Mouse (Mus musculus) liver, postnatal 0 days (tissue): ENCODE measurements around the gene Wnk2. TPM values are rescaled to one million over a fixed set of nuclear protein-coding genes. Genes with fewer than 3 reads are reported as not detected.

Source experiments
- ATAC-seq: fragments of 200-750 bp; cut with Nextera tagmentation; 2 replicates; pipeline ENCODE4 v1.8.0; 2017; ENCODE audit warnings: mild to moderate bottlenecking, moderate library complexity
- DNase-seq: peaks from one replicate; pipeline ENCODE4 v3.0.0-alpha.2; 2016
- H3K27ac ChIP-seq: fragments of 300-500 bp; sonication (generic); 2 replicates; pipeline ENCODE4 v1.5.1; 2014; ENCODE audit warnings: antibody characterized with exemption, moderate library complexity, mild to moderate bottlenecking, low read depth
- H3K27me3 ChIP-seq: fragments of 300-500 bp; sonication (generic); 2 replicates; pipeline ENCODE4 v1.6.1; 2014; ENCODE audit warnings: low read length, control low read depth, mixed read lengths; ENCODE audit not compliant: insufficient read depth
- H3K36me3 ChIP-seq: fragments of 300-500 bp; sonication (generic); replicated peaks from 2 replicates; pipeline ENCODE4 v1.6.1; 2014; ENCODE audit warnings: mild to moderate bottlenecking, control low read depth, low read length, moderate library complexity, mixed read lengths; ENCODE audit not compliant: insufficient read depth
- H3K4me1 ChIP-seq: fragments of 300-500 bp; sonication (generic); 2 replicates; pipeline ENCODE4 v1.6.1; 2014; ENCODE audit warnings: antibody characterized with exemption, mild to moderate bottlenecking, control low read depth; ENCODE audit not compliant: insufficient read depth
- H3K4me2 ChIP-seq: fragments of 300-500 bp; sonication (generic); 2 replicates; pipeline ENCODE4 v1.6.1; 2014; ENCODE audit warnings: low read depth, mild to moderate bottlenecking, low read length, moderate library complexity, mixed read lengths
- H3K4me3 ChIP-seq: fragments of 300-500 bp; sonication (generic); 2 replicates; pipeline ENCODE4 v1.5.1; 2014; ENCODE audit warnings: low read depth, low read length
- H3K9ac ChIP-seq: fragments of 300-500 bp; sonication (generic); replicated peaks from 2 replicates; pipeline ENCODE4 v1.6.1; 2014; ENCODE audit warnings: mild to moderate bottlenecking, moderate library complexity
- H3K9me3 ChIP-seq: fragments of 300-500 bp; sonication (generic); 2 replicates; pipeline ENCODE4 v1.6.1; 2016; ENCODE audit warnings: mild to moderate bottlenecking, control low read depth, low read length, mixed read lengths
- CTCF ChIP-seq: sonication (generic); IDR thresholded peaks from 2 replicates; pipeline ENCODE4 v1.5.1; 2016; ENCODE audit warnings: antibody characterized with exemption, low read depth
- EP300 ChIP-seq: IDR thresholded peaks from 2 replicates; pipeline ENCODE4 v1.6.1; 2016; ENCODE audit warnings: antibody characterized with exemption, low read depth, mild to moderate bottlenecking
- WGBS: fragments of 180-500 bp; shearing (Covaris S2); extraction: QIAGEN DNeasy Blood & Tissue Kit; methylation state at CpG from one replicate; pipeline ENCODE4 v1.1.7; 2014; ENCODE audit not compliant: insufficient replicate concordance; 5-methylcytosine and 5-hydroxymethylcytosine counted together
- polyA plus RNA-seq: library from polyadenylated mRNA; unstranded; fragments of >200 nt; fragmentation: Nextera tagmentation; extraction: Ambion mirVana; gene quantifications from 2 replicates; pipeline ENCODE4 v1.2.1, GENCODE M21; 2015

The Wnk2 gene
- polyA plus RNA-seq, 1 experiment from 2014 or later = 0.13 TPM

DNA sequence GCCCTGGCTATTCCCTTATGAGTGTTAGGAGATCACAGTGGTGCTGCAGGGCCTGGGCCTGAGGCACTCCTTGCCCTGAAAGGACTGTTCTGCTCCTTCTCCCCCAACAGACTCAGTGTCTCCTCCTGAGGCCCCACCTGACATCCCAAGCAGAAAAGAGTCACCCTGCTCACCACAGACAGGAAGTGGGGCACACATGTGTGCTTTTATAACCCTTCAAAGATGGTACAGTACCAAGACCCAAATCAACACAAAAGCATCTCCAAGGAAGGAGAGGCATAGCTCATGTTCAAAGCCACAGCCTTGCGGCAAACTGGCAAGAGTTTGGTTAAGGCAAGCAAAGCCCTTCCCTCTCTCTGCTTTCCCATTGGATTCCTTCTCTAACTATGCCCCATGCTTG lies 57.6 kb downstream of the Wnk2 start:
- TF ChIP-seq CTCF (no peak), EP300 (no peak)
- Histone ChIP-seq H3K36me3 (no peaks in the 10 kb centered on the region), H3K27ac (no peak overlapping the region), H3K4me3 (no peak overlapping the region), H3K4me2 (no peak overlapping the region), H3K9ac (no peak overlapping the region), H3K4me1 (no peaks in the 10 kb centered on the region), H3K9me3 (no peaks in the 10 kb centered on the region), H3K27me3 (no peaks in the 10 kb centered on the region)
- ATAC-seq = no peak
- no peak for DNase-seq
- whole genome bisulfite sequencing = 93% methylated on average over 1 of the region's 1 CpGs

DNA sequence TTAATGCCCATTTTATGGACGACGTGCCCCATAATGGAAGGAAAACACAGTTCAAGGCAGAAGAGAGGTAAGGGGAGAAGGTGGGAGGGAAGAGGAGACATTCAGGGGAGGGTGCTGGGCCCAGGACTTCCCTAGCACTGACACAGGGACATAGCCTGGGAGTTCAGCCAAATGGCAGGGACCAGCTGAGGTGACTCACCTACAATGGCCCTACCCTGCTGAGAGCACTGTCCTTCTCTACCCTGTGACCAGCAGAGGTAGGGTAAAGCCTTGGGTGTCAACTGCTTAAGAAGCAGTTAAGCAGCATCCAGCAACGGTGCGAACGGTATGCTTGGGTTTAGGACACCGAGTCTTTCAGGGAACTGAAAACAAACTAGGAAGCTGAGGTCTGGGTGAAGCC lies 58.9 kb downstream of the Wnk2 start:
- Histone ChIP-seq H3K4me2 (no peak overlapping the region), H3K36me3 (no peaks in the 10 kb centered on the region), H3K9ac (no peak overlapping the region), H3K27ac (no peak overlapping the region), H3K27me3 (no peaks in the 10 kb centered on the region), H3K9me3 (no peaks in the 10 kb centered on the region), H3K4me1 (no peaks in the 10 kb centered on the region), H3K4me3 (no peak overlapping the region)
- ATAC-seq (no peak), DNase-seq (no peak)
- TF ChIP-seq EP300 (no peak), CTCF (no peak)
- 87% methylated on average over 6 of the region's 6 CpGs for WGBS

DNA sequence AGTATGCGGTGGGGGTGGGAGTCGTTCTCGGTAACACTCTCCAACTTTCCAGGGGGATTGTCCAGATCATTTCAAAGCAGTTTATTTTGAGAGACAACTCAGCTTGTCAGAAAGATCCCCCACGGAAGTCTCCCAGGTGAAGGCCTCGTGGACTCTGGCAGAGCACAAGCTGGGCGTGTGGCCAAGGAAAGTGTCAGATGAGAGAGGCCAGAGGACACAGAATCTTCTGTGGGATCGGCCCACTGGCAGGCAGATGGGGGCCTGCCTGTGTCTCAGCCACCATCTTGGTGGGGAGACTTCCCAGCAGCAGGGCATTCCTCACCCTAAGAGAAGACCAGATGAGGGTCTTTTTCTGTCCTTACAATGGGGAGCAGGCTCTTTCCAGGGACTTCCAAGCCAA lies 60.4 kb downstream of the Wnk2 start:
- no peak overlapping the region for H3K27ac ChIP-seq
- WGBS = 72% methylated on average over 7 of the region's 7 CpGs
- H3K4me3 ChIP-seq = no peak overlapping the region
- H3K4me2 ChIP-seq = no peak overlapping the region
- H3K9ac ChIP-seq = no peak overlapping the region
- TF ChIP-seq CTCF = no peak
- no peak for TF ChIP-seq EP300
- ATAC-seq (no peak), DNase-seq (no peak)
- H3K4me1 ChIP-seq = no peaks in the 10 kb centered on the region
- no peaks in the 10 kb centered on the region for H3K36me3 ChIP-seq
- H3K27me3 ChIP-seq = no peaks in the 10 kb centered on the region
- H3K9me3 ChIP-seq = no peaks in the 10 kb centered on the region

DNA sequence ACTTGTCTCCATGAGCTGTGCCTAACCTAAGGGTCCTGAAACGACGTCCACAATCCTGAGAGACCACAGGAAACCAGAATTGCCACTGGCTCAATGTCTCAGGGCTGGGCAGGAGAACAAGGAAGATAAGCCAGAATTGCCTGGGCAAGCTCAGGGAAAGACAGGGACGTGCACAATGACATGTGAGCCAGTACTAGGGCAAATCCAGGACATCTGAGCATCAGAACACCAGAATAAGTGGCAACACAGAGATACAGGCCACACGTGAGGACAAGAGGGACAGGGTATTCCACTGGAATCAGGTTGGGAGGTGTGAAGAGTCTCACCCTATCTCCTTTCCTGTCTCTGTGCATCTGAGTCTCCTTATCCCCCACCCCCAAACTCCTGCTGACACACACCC lies 61.4 kb downstream of the Wnk2 start:
- Histone ChIP-seq H3K36me3 (no peaks in the 10 kb centered on the region), H3K4me3 (no peak overlapping the region), H3K27ac (no peak overlapping the region), H3K9me3 (no peaks in the 10 kb centered on the region), H3K4me1 (no peaks in the 10 kb centered on the region), H3K27me3 (no peaks in the 10 kb centered on the region), H3K9ac (no peak overlapping the region), H3K4me2 (no peak overlapping the region)
- WGBS = 45% methylated on average over 4 of the region's 4 CpGs
- ATAC-seq = no peak
- DNase-seq = no peak
- TF ChIP-seq EP300 = no peak
- no peak for TF ChIP-seq CTCF

DNA sequence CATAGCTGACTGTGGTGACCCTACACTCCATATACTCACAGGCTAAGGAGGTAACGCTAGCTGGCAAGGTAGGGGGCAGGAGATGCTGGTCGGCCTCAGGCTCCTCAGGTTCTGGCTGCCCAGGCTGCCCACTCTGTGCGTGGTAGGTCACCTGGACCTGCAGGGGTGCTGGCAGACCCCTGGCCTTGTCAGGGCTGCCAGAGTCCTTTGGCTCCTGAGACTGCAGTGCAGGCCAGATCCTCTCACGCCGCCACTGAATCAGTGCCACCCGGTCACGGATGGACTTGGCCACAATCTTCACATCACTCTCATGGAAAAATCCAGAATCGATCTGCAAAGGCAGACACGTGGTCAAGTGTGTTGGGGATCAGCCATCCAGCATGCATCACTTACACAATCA lies 62.6 kb downstream of the Wnk2 start:
- no peak for ATAC-seq
- Histone ChIP-seq H3K4me3 (no peak overlapping the region), H3K4me1 (no peaks in the 10 kb centered on the region), H3K36me3 (no peaks in the 10 kb centered on the region), H3K9me3 (no peaks in the 10 kb centered on the region), H3K9ac (no peak overlapping the region), H3K27me3 (no peaks in the 10 kb centered on the region), H3K4me2 (no peak overlapping the region), H3K27ac (no peak overlapping the region)
- TF ChIP-seq CTCF (no peak), EP300 (no peak)
- DNase-seq = no peak
- WGBS = 78% methylated on average over 9 of the region's 9 CpGs

DNA sequence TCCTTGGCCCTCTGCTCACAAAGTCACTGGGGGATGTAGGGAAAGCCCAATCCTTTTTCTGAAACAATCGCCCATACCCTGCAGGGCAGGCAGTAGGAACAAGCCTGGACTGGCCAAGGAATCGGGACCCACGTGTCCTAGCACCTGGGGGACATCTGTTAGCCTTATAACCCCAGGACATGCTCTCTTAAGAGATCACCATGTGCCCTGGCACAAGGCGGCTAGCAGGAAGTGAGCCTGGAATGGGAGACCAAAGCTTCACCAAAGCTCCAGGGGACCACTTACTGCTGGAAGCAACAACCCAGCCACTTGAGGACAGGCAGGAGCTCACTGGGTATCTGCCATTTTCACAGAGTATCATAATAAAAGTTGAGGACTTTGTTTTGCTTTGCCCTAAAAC lies 63.0 kb downstream of the Wnk2 start:
- WGBS = 68% methylated on average over 4 of the region's 4 CpGs
- no peak for TF ChIP-seq EP300
- no peak for DNase-seq

DNA sequence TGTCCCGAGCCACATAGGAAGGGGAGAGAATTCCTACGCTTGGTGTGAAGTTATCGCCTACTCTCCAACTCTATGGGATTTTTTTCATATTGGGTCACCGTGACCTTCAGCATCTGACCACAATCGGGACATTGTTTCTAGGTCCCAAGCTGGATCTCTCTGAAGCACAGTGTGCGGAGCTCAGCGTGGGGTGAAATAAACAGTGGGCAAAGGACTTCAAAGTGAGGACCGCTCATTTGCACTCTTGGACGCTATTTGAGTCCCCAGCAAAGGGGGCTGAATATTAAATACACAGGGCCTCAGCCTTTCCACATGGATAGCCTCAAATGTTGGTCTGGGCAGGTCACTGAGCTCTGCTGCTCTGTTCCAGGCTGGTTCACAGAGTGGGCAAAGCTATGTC lies 63.9 kb downstream of the Wnk2 start:
- H3K4me2 ChIP-seq = no peak overlapping the region
- H3K4me3 ChIP-seq = no peak overlapping the region
- H3K27me3 ChIP-seq = no peaks in the 10 kb centered on the region
- DNase-seq = no peak
- TF ChIP-seq CTCF (no peak), EP300 (no peak)
- H3K9ac ChIP-seq = no peak overlapping the region
- no peak overlapping the region for H3K27ac ChIP-seq
- no peaks in the 10 kb centered on the region for H3K9me3 ChIP-seq
- no peak for ATAC-seq
- no peaks in the 10 kb centered on the region for H3K36me3 ChIP-seq
- no peaks in the 10 kb centered on the region for H3K4me1 ChIP-seq
- 75% methylated on average over 9 of the region's 9 CpGs for WGBS

More for the DNA sequence above, 63.0 kb downstream of the Wnk2 start:
- H3K9ac ChIP-seq = no peak overlapping the region
- no peaks in the 10 kb centered on the region for H3K4me1 ChIP-seq
- H3K27ac ChIP-seq = no peak overlapping the region
- H3K4me3 ChIP-seq = no peak overlapping the region
- H3K4me2 ChIP-seq = no peak overlapping the region
- H3K9me3 ChIP-seq = no peaks in the 10 kb centered on the region
- ATAC-seq = no peak
- no peaks in the 10 kb centered on the region for H3K27me3 ChIP-seq
- no peaks in the 10 kb centered on the region for H3K36me3 ChIP-seq
